Mouse (Mus musculus): ENCODE results near the gene Npnt. TPM values are rescaled to one million over a fixed set of nuclear protein-coding genes. Genes with fewer than 3 reads are reported as not detected.

The Npnt gene
- polyA plus RNA-seq, 1 experiment from 2014 or later, result 33.0 TPM

DNA sequence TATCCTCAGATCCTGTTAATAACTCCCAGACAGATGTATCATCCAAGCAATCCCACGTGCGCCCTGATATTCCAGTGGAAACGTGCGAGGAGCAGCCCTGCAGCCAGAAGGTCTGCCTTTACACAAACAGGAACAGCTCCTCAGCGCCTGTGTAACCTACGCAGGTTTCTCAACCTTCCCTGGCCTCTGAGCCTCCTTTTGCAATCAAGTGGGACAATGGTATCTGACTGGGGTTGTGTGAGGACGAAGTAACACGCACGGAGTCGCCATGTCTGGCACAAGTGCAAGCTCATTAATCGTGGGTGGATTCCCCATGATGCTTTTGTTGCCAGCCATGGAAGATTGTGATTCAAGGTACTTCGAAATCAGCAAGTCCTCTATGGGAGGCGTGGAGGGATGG, 86.2 kb downstream of the Npnt start:
- H3K4me1 ChIP-seq (ENCODE audit: control insufficient read depth, insufficient read depth, low read length), result peaks cover 3% of the 10 kb centered on the region; the same call in 1 of the 2 replicates
- no peaks in the 10 kb centered on the region for H3K27me3 ChIP-seq (ENCODE audit: control insufficient read depth, insufficient read depth, low read depth, low read length)
- H3K4me3 ChIP-seq (ENCODE audit: low read depth, low read length), result no peak overlapping the region
- ATAC-seq, result no peak
- no peak overlapping the region for H3K4me2 ChIP-seq (ENCODE audit: low read length)
- no peak overlapping the region for H3K9ac ChIP-seq (ENCODE audit: low read depth, low read length)
- 80% methylated on average over 13 of the region's 13 CpGs for WGBS
- no peaks in the 10 kb centered on the region for H3K36me3 ChIP-seq (ENCODE audit: control insufficient read depth, insufficient read depth, low read length)
- H3K27ac ChIP-seq (ENCODE audit: low read length), result no peak overlapping the region
- no peaks in the 10 kb centered on the region for H3K9me3 ChIP-seq (replicated peaks; ENCODE audit: control insufficient read depth, low read length, poor library complexity, severe bottlenecking)

DNA sequence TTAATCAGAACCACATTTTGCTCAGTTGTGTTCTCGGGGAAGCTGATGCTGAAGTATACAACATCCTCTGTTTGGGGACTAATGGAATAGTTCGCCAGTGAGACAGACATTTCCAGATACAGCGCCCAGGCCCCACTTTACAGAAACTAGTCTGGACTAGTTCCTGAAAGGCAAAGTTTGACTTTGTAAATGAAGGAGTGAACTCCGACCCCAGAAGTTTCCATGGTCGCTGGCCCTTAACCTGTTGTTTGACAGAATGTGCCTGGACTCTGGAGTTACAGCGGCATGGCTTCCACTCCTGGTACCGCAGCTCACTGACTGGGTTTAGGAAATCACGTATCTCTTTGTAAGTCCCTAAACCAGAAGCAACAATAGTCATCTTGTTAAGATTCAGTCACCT, 89.3 kb downstream of the Npnt start:
- WGBS, result 90% methylated on average over 8 of the region's 8 CpGs
- no peak overlapping the region for H3K4me3 ChIP-seq (ENCODE audit: low read depth, low read length)
- no peaks in the 10 kb centered on the region for H3K36me3 ChIP-seq (ENCODE audit: control insufficient read depth, insufficient read depth, low read length)
- H3K4me2 ChIP-seq (ENCODE audit: low read length), result no peak overlapping the region
- no peaks in the 10 kb centered on the region for H3K27me3 ChIP-seq (ENCODE audit: control insufficient read depth, insufficient read depth, low read depth, low read length)
- no peak for ATAC-seq
- H3K9ac ChIP-seq (ENCODE audit: low read depth, low read length), result no peak overlapping the region
- H3K9me3 ChIP-seq (replicated peaks; ENCODE audit: control insufficient read depth, low read length, poor library complexity, severe bottlenecking), result no peaks in the 10 kb centered on the region
- no peak overlapping the region for H3K27ac ChIP-seq (ENCODE audit: low read length)
- peaks cover 3% of the 10 kb centered on the region; the same call in 1 of the 2 replicates for H3K4me1 ChIP-seq (ENCODE audit: control insufficient read depth, insufficient read depth, low read length)

- no peak for ATAC-seq
- H3K4me3 ChIP-seq (ENCODE audit: low read depth, low read length), result no peak overlapping the region
- H3K27ac ChIP-seq (ENCODE audit: low read length), result no peak overlapping the region
- H3K9me3 ChIP-seq (replicated peaks; ENCODE audit: control insufficient read depth, low read length, poor library complexity, severe bottlenecking), result no peaks in the 10 kb centered on the region
- no peak overlapping the region for H3K4me2 ChIP-seq (ENCODE audit: low read length)
- 91% methylated on average over 7 of the region's 7 CpGs for WGBS
- no peaks in the 10 kb centered on the region for H3K27me3 ChIP-seq (ENCODE audit: control insufficient read depth, insufficient read depth, low read depth, low read length)
- no peak overlapping the region for H3K9ac ChIP-seq (ENCODE audit: low read depth, low read length)
- peaks cover 3% of the 10 kb centered on the region; the same call in 1 of the 2 replicates for H3K4me1 ChIP-seq (ENCODE audit: control insufficient read depth, insufficient read depth, low read length)
- H3K36me3 ChIP-seq (ENCODE audit: control insufficient read depth, insufficient read depth, low read length), result no peaks in the 10 kb centered on the region
Observed at GRCm38 (mm10) chr3:132859573-132859972, 90.5 kb downstream of the Npnt start.

- Histone ChIP-seq H3K9ac (ENCODE audit: low read depth, low read length) (no peak overlapping the region), H3K27me3 (ENCODE audit: control insufficient read depth, insufficient read depth, low read depth, low read length) (no peaks in the 10 kb centered on the region), H3K4me1 (ENCODE audit: control insufficient read depth, insufficient read depth, low read length) (no peaks in the 10 kb centered on the region), H3K27ac (ENCODE audit: low read length) (no peak overlapping the region), H3K4me2 (ENCODE audit: low read length) (no peak overlapping the region), H3K36me3 (ENCODE audit: control insufficient read depth, insufficient read depth, low read length) (no peaks in the 10 kb centered on the region), H3K4me3 (ENCODE audit: low read depth, low read length) (no peak overlapping the region), H3K9me3 (replicated peaks; ENCODE audit: control insufficient read depth, low read length, poor library complexity, severe bottlenecking) (no peaks in the 10 kb centered on the region)
- no peak for ATAC-seq
- WGBS, result 71% methylated on average over 11 of the region's 11 CpGs
Observed at GRCm38 (mm10) chr3:132858849-132859248, 91.2 kb downstream of the Npnt start.

- Histone ChIP-seq H3K4me1 (ENCODE audit: control insufficient read depth, insufficient read depth, low read length) (peaks cover 5% of the 10 kb centered on the region; the same call in 1 of the 2 replicates), H3K36me3 (ENCODE audit: control insufficient read depth, insufficient read depth, low read length) (no peaks in the 10 kb centered on the region), H3K27me3 (ENCODE audit: control insufficient read depth, insufficient read depth, low read depth, low read length) (no peaks in the 10 kb centered on the region), H3K27ac (ENCODE audit: low read length) (no peak overlapping the region), H3K4me2 (ENCODE audit: low read length) (no peak overlapping the region), H3K9ac (ENCODE audit: low read depth, low read length) (no peak overlapping the region), H3K9me3 (replicated peaks; ENCODE audit: control insufficient read depth, low read length, poor library complexity, severe bottlenecking) (no peaks in the 10 kb centered on the region), H3K4me3 (ENCODE audit: low read depth, low read length) (no peak overlapping the region)
- WGBS, result 78% methylated on average over 6 of the region's 6 CpGs
- no peak for ATAC-seq
Observed at GRCm38 (mm10) chr3:132856651-132857050, 93.4 kb downstream of the Npnt start.

- no peaks in the 10 kb centered on the region for H3K9me3 ChIP-seq (replicated peaks; ENCODE audit: control insufficient read depth, low read length, poor library complexity, severe bottlenecking)
- no peak for ATAC-seq
- no peaks in the 10 kb centered on the region for H3K36me3 ChIP-seq (ENCODE audit: control insufficient read depth, insufficient read depth, low read length)
- no peak overlapping the region for H3K4me3 ChIP-seq (ENCODE audit: low read depth, low read length)
- H3K4me2 ChIP-seq (ENCODE audit: low read length), result no peak overlapping the region
- 62% methylated on average over 9 of the region's 9 CpGs for WGBS
- H3K27ac ChIP-seq (ENCODE audit: low read length), result no peak overlapping the region
- H3K9ac ChIP-seq (ENCODE audit: low read depth, low read length), result no peak overlapping the region
- no peaks in the 10 kb centered on the region for H3K27me3 ChIP-seq (ENCODE audit: control insufficient read depth, insufficient read depth, low read depth, low read length)
- H3K4me1 ChIP-seq (ENCODE audit: control insufficient read depth, insufficient read depth, low read length), result peaks cover 5% of the 10 kb centered on the region; the same call in 1 of the 2 replicates
Observed at GRCm38 (mm10) chr3:132855458-132856212, 94.5 kb downstream of the Npnt start.

GRCm38 (mm10) chr3:132854271-132854670, 95.8 kb downstream of the Npnt start:
- Histone ChIP-seq H3K4me3 (ENCODE audit: low read depth, low read length) (no peak overlapping the region), H3K9me3 (replicated peaks; ENCODE audit: control insufficient read depth, low read length, poor library complexity, severe bottlenecking) (no peaks in the 10 kb centered on the region), H3K36me3 (ENCODE audit: control insufficient read depth, insufficient read depth, low read length) (no peaks in the 10 kb centered on the region), H3K9ac (ENCODE audit: low read depth, low read length) (no peak overlapping the region), H3K4me2 (ENCODE audit: low read length) (no peak overlapping the region), H3K27ac (ENCODE audit: low read length) (no peak overlapping the region), H3K27me3 (ENCODE audit: control insufficient read depth, insufficient read depth, low read depth, low read length) (no peaks in the 10 kb centered on the region), H3K4me1 (ENCODE audit: control insufficient read depth, insufficient read depth, low read length) (peaks cover 5% of the 10 kb centered on the region; the same call in 1 of the 2 replicates)
- WGBS, result 85% methylated on average over 9 of the region's 9 CpGs
- ATAC-seq, result no peak

DNA sequence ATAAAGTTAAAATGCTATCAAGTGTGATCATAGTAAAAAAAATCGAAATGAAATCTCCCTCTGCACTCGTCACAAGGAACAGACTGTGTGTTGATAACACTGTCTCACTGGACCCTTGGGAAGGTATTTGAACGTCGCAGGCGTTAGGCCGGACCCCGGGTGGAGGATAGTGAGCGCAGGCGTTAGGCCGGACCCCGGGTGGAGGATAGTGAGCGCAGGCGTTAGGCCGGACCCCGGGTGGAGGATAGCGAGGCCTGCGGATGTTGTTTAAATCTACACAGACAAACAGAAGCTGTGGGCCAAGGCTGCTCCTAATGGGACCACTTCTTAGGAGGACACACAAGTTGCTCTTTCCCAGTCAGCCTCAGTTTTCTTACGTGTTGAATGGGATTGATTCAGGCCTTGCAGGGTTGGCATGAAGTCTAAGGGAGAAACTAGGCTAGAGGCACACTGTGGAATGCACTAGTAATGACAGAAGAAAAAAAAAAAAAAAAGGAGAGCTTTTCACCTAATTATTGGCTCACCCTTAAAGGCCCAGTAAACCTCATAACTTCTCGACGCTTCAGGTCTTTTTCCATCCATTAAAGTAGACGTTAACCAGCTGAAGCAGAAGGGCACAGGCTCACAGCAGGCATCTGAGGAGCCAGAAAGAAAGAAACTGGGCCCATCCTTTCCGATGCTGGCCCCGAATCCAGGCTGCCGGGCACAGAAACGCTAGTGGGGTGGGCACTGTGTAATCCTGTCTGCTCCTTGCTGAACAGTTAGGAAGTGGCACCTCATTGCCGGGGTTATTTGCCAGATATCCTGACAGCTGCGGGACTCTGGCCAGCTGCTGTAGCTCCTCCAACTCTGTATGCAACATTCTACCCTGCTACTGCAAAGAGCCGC, 98.0 kb downstream of the Npnt start:
- no peaks in the 10 kb centered on the region for H3K27me3 ChIP-seq (ENCODE audit: control insufficient read depth, insufficient read depth, low read depth, low read length)
- no peak overlapping the region for H3K4me2 ChIP-seq (ENCODE audit: low read length)
- no peak overlapping the region for H3K9ac ChIP-seq (ENCODE audit: low read depth, low read length)
- H3K27ac ChIP-seq (ENCODE audit: low read length), result no peak overlapping the region
- WGBS, result 62% methylated on average over 28 of the region's 28 CpGs
- H3K9me3 ChIP-seq (replicated peaks; ENCODE audit: control insufficient read depth, low read length, poor library complexity, severe bottlenecking), result no peaks in the 10 kb centered on the region
- no peaks in the 10 kb centered on the region for H3K36me3 ChIP-seq (ENCODE audit: control insufficient read depth, insufficient read depth, low read length)
- ATAC-seq, result peak; percentile 59
- peaks cover 5% of the 10 kb centered on the region; the same call in 1 of the 2 replicates for H3K4me1 ChIP-seq (ENCODE audit: control insufficient read depth, insufficient read depth, low read length)
- H3K4me3 ChIP-seq (ENCODE audit: low read depth, low read length), result no peak overlapping the region

GRCm38 (mm10) chr3:132851417-132851816, 98.7 kb downstream of the Npnt start:
- Histone ChIP-seq H3K9me3 (replicated peaks; ENCODE audit: control insufficient read depth, low read length, poor library complexity, severe bottlenecking) (no peaks in the 10 kb centered on the region), H3K27ac (ENCODE audit: low read length) (no peak overlapping the region), H3K9ac (ENCODE audit: low read depth, low read length) (no peak overlapping the region), H3K4me3 (ENCODE audit: low read depth, low read length) (no peak overlapping the region), H3K4me1 (ENCODE audit: control insufficient read depth, insufficient read depth, low read length) (peaks cover 5% of the 10 kb centered on the region; the same call in 1 of the 2 replicates), H3K36me3 (ENCODE audit: control insufficient read depth, insufficient read depth, low read length) (no peaks in the 10 kb centered on the region), H3K4me2 (ENCODE audit: low read length) (no peak overlapping the region), H3K27me3 (ENCODE audit: control insufficient read depth, insufficient read depth, low read depth, low read length) (no peaks in the 10 kb centered on the region)
- 54% methylated on average over 1 of the region's 1 CpGs for WGBS
- ATAC-seq, result peak; percentile 78

Data from midbrain, embryonic 16.5 days (tissue).